Mouse (Mus musculus) Patski (cell line): ENCODE results near the gene Fscn2. TPM values are rescaled to one million over a fixed set of nuclear protein-coding genes. Genes with fewer than 3 reads are reported as not detected.

ENCODE experiments used
- ATAC-seq: fragments of 100-300 bp; one replicate; pipeline ENCODE4 v1.8.0; 2021
- CTCF ChIA-PET: fragments of 350-600 bp; sonication (Branson Sonifier 250); formaldehyde crosslinking; loops from one replicate; lab custom pipeline; 2022; ENCODE audit warnings: inconsistent platforms; lab: Charles Lee
- POLR2A ChIA-PET: fragments of 350-600 bp; sonication (Branson Sonifier 250); formaldehyde crosslinking; loops from one replicate; lab custom pipeline; 2022; ENCODE audit warnings: antibody characterized with exemption, inconsistent platforms; lab: Charles Lee
- DNase-seq: peaks from one replicate; pipeline ENCODE4 v3.0.0-alpha.2; 2011; ENCODE audit warnings: low read depth, low spot score
- H3K27me3 ChIP-seq: fragments of 371-371 bp; one replicate; pipeline ENCODE4 v1.5.1; 2021
- CTCF ChIP-seq: fragments of 100-300 bp; IDR thresholded peaks from one replicate; pipeline ENCODE4 v1.5.1; 2021
- in situ Hi-C: fragments of 300-500 bp; cut with MboI; formaldehyde crosslinking; loops from 3 replicates; pipeline ENCODE4 v1.11.1; 2018; ENCODE audit warnings: low pct_unique_long_range_greater_than_20kb, mixed read lengths
- polyA plus RNA-seq: library from polyadenylated mRNA; unstranded; gene quantifications from one replicate; pipeline ENCODE4 v1.2.3, GENCODE M21; 2021

The Fscn2 gene
- polyA plus RNA-seq, 1 experiment from 2014 or later: 0.23 TPM

GRCm38 (mm10) chr11:120376302-120377160, 15.2 kb downstream of the Fscn2 start:
- DNase-seq: no peak

DNA sequence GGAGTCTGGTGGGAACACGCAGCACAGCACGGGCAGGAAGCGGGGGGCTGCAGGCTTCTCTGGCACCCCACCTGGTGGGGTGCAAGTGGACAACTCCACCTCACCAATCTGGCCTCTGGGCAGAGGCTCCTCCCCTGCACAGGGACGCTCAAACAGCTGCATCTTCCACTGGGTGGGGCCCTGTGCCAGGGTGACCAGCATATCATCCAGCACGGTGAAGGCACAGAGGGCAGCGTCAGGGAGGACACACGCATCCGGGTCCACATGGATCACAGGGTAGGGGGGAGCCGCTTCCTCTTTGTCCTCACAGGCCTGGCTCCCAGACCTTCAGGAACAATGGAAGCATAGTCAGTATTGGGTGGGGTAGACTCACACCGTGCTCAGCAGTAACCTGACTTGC, 16.0 kb downstream of the Fscn2 start:
- DNase-seq (no peak), ATAC-seq (no peak)
- ChIA-PET POLR2A (interaction anchor here (1.7 kb wide), 1 partner anchor 23 kb away, joined by 5 read pairs; no protein-coding TSS in a partner anchor), CTCF (interaction anchor here (1.1 kb wide), 1 partner anchor 12 kb away, joined by 3 read pairs; no protein-coding TSS in a partner anchor)
- H3K27me3 ChIP-seq: no peaks in the 10 kb centered on the region
- in situ Hi-C loops: no loop called here
- TF ChIP-seq CTCF: no peak

More at GRCm38 (mm10) chr11:120376302-120377160, 15.2 kb downstream of the Fscn2 start:
- in situ Hi-C loops: no loop called here
- H3K27me3 ChIP-seq: no peaks in the 10 kb centered on the region
- TF ChIP-seq CTCF: no peak
- CTCF ChIA-PET: interaction anchor here (1.3 kb wide), 1 partner anchor 23 kb away, joined by 5 read pairs; no protein-coding TSS in a partner anchor
- no peak for ATAC-seq
- POLR2A ChIA-PET: interaction anchor here (0.7 to 1.7 kb wide), 4 partner anchors 22 to 368 kb away, joined by 3 to 13 read pairs (median 4); no protein-coding TSS in a partner anchor

- ChIA-PET CTCF (interaction anchor here (1.1 to 1.5 kb wide), 3 partner anchors 10 to 28 kb away, joined by 3 to 4 read pairs (median 3); no protein-coding TSS in a partner anchor), POLR2A (interaction anchor here (1.1 to 1.7 kb wide), 3 partner anchors 8 to 26 kb away, joined by 3 to 5 read pairs (median 3); no protein-coding TSS in a partner anchor)
- TF ChIP-seq CTCF: no peak
- DNase-seq: no peak
- H3K27me3 ChIP-seq: no peaks in the 10 kb centered on the region
- in situ Hi-C loops: no loop called here
- ATAC-seq: no peak
Measured at GRCm38 (mm10) chr11:120378031-120378610, 16.8 kb downstream of the Fscn2 start.

- DNase-seq: peak; percentile 46
- no peaks in the 10 kb centered on the region for H3K27me3 ChIP-seq
- CTCF ChIA-PET: interaction anchor here (1.1 to 1.5 kb wide), 2 partner anchors 9 to 28 kb away, joined by 3 to 4 read pairs; no protein-coding TSS in a partner anchor
- peak; percentile 55 for ATAC-seq
- no peak for TF ChIP-seq CTCF
- POLR2A ChIA-PET: interaction anchor here (1.0 to 1.4 kb wide), 4 partner anchors 9 to 27 kb away, joined by 3 read pairs; no protein-coding TSS in a partner anchor
- in situ Hi-C loops: no loop called here
Measured at GRCm38 (mm10) chr11:120378611-120379540, 17.5 kb downstream of the Fscn2 start, which contains the start of gene Faap100. Gene Faap100 (minus strand): TSS chr11:120378764.

- no peak for ATAC-seq
- in situ Hi-C loops: no loop called here
- ChIA-PET CTCF (no interaction called here), POLR2A (interaction anchor here (1.1 to 1.3 kb wide), 2 partner anchors 8 to 12 kb away, joined by 3 read pairs; no protein-coding TSS in a partner anchor)
- TF ChIP-seq CTCF: no peak
- H3K27me3 ChIP-seq: no peaks in the 10 kb centered on the region
- DNase-seq: no peak
Measured at GRCm38 (mm10) chr11:120380271-120380670, 18.9 kb downstream of the Fscn2 start.

GRCm38 (mm10) chr11:120381157-120381556, 19.8 kb downstream of the Fscn2 start:
- DNase-seq: no peak
- in situ Hi-C loops: no loop called here
- ATAC-seq: no peak
- no peak for TF ChIP-seq CTCF
- POLR2A ChIA-PET: no interaction called here
- no peaks in the 10 kb centered on the region for H3K27me3 ChIP-seq
- CTCF ChIA-PET: interaction anchor here (0.7 kb wide), 1 partner anchor 10 kb away, joined by 3 read pairs; no protein-coding TSS in a partner anchor

GRCm38 (mm10) chr11:120382509-120382908, 21.2 kb downstream of the Fscn2 start:
- ChIA-PET POLR2A (no interaction called here), CTCF (interaction anchor here (1.0 kb wide), 1 partner anchor 12 kb away, joined by 4 read pairs; no protein-coding TSS in a partner anchor)
- in situ Hi-C loops: no loop called here
- H3K27me3 ChIP-seq: no peaks in the 10 kb centered on the region
- ATAC-seq (no peak), DNase-seq (no peak)
- TF ChIP-seq CTCF: no peak

GRCm38 (mm10) chr11:120386632-120387031, 25.3 kb downstream of the Fscn2 start:
- ChIA-PET CTCF (no interaction called here), POLR2A (no interaction called here)
- TF ChIP-seq CTCF: no peak
- DNase-seq: no peak
- in situ Hi-C loops: no loop called here
- no peak for ATAC-seq
- H3K27me3 ChIP-seq: no peaks in the 10 kb centered on the region

DNA sequence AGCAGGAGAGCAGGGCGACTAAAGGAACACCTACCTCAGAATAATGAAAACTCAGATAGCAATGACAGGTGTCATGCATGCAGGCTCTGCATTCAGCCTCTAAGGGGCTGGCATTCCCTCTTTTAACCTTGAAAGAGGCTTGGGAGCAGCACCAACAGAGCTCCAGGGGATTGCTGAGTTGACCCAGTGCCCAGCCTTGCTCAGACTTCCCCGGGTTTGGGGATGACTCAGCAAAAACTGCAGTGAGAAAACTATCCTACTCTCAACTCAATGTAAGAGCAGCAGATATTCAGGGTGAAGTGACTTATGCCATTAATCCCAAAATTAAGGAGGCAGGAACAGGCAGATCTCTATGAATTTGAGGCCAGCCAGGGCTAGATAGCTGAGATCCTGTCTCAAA, 25.8 kb downstream of the Fscn2 start:
- no peak for TF ChIP-seq CTCF
- ATAC-seq: no peak
- ChIA-PET CTCF (no interaction called here), POLR2A (no interaction called here)
- H3K27me3 ChIP-seq: no peaks in the 10 kb centered on the region
- no peak for DNase-seq
- in situ Hi-C loops: no loop called here
